Mouse (Mus musculus) neural tube, embryonic 13.5 days (tissue): Measurements from ENCODE around the gene Ctnnbip1. TPM values are rescaled to one million over a fixed set of nuclear protein-coding genes. Genes with fewer than 3 reads are reported as not detected.

Source experiments
- ATAC-seq: fragments of 200-750 bp; cut with Nextera tagmentation; 2 replicates; pipeline ENCODE4 v1.8.0; 2017; ENCODE audit warnings: low read depth, mild to moderate bottlenecking, moderate TSS enrichment, moderate library complexity
- H3K27ac ChIP-seq: fragments of 300-500 bp; sonication (generic); replicated peaks from 2 replicates; pipeline ENCODE4 v1.5.1; 2015; ENCODE audit warnings: moderate library complexity, mild to moderate bottlenecking, inconsistent platforms
- H3K27me3 ChIP-seq: fragments of 300-500 bp; sonication (generic); 2 replicates; pipeline ENCODE4 v1.6.1; 2015; ENCODE audit warnings: mild to moderate bottlenecking, inconsistent platforms
- H3K36me3 ChIP-seq: fragments of 300-500 bp; sonication (generic); 2 replicates; pipeline ENCODE4 v1.6.1; 2015; ENCODE audit warnings: mild to moderate bottlenecking, inconsistent platforms
- H3K4me1 ChIP-seq: fragments of 300-500 bp; sonication (generic); replicated peaks from 2 replicates; pipeline ENCODE4 v1.6.1; 2015; ENCODE audit warnings: inconsistent platforms
- H3K4me2 ChIP-seq: fragments of 300-500 bp; sonication (generic); 2 replicates; pipeline ENCODE4 v1.6.1; 2015; ENCODE audit warnings: inconsistent platforms, mild to moderate bottlenecking, moderate library complexity
- H3K4me3 ChIP-seq: fragments of 300-500 bp; sonication (generic); 2 replicates; pipeline ENCODE4 v1.5.1; 2015; ENCODE audit warnings: mild to moderate bottlenecking, inconsistent platforms
- H3K9ac ChIP-seq: fragments of 300-500 bp; sonication (generic); 2 replicates; pipeline ENCODE4 v1.6.1; 2015; ENCODE audit warnings: moderate library complexity, mild to moderate bottlenecking, inconsistent platforms
- H3K9me3 ChIP-seq: fragments of 300-500 bp; sonication (generic); 2 replicates; pipeline ENCODE4 v1.6.1; 2016; ENCODE audit warnings: inconsistent platforms
- WGBS: fragments of 180-500 bp; shearing (Covaris S2); methylation state at CpG from one replicate; pipeline ENCODE4 v1.1.7; 2015; 5-methylcytosine and 5-hydroxymethylcytosine counted together
- polyA plus RNA-seq: library from polyadenylated mRNA; unstranded; fragments of >200 nt; fragmentation: Nextera tagmentation; extraction: Ambion mirVana; gene quantifications from 2 replicates; pipeline ENCODE4 v1.2.1, GENCODE M21; 2015

The Ctnnbip1 gene
- 78.3 and 79.0 TPM in 2 replicates for polyA plus RNA-seq

DNA sequence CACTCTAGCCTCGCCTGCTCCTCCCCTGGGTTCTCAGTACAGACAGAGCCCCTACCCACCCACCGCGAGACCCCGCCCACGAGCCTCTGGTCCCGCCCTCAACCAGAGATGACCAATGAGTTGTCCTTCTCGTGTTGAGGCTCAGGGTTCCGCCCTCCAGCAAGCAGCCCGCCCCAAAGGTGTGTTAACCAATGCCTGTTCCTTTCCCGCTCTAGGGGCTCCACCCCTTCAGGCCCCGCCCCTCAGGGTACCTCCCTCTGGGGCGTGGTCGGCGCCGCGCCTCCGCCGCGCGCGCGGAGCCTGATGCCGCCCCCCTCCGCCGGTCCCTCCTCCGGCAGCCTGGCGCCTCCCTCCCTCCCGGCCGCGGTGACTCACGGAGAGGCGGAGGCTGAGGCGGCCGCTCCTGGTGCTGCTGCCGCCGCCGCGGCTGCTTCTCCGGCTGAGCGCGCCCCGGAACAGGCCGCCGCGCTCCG lies at the start of gene Ctnnbip1:
Gene Ctnnbip1 (plus strand): TSS at position 369 of the 473 bp plus-strand sequence.
- no peaks in the 10 kb centered on the region for H3K36me3 ChIP-seq
- peak within 1 kb of the TSS; percentile 73 for H3K27ac ChIP-seq
- 1% methylated on average over 43 of the region's 46 CpGs for WGBS
- H3K9ac ChIP-seq: peak within 1 kb of the TSS; percentile 91
- H3K4me1 ChIP-seq: peaks cover 27% of the 10 kb centered on the region
- peak within 1 kb of the TSS; percentile 85 for H3K4me3 ChIP-seq
- H3K4me2 ChIP-seq: peak within 1 kb of the TSS; percentile 90
- H3K9me3 ChIP-seq: no peaks in the 10 kb centered on the region
- H3K27me3 ChIP-seq: no peaks in the 10 kb centered on the region
- peak; percentile 99 for ATAC-seq

DNA sequence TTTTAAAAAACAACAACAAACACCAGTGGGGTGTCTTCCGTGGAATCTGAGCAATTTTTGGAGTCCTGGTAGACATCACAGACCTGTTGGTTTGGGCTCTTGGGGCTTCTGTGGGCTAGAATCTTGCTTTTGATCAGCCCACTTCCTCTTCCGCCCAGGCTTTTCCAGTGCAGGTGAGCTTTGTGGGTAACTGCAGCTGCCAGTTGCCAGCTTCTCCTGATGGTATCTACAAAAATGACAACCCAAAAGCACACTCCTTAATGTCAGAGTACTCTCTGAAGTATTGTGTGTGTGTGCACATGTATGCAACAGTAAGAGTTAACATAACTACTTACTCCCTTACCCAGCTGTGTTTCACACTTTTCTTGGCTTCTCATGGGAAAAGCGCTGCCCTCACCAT lies 48.5 kb upstream of the Ctnnbip1 start:
- ATAC-seq: no peak
- no peaks in the 10 kb centered on the region for H3K4me1 ChIP-seq
- H3K27me3 ChIP-seq: no peaks in the 10 kb centered on the region
- H3K9ac ChIP-seq: no peak overlapping the region
- 96% methylated on average over 3 of the region's 3 CpGs for WGBS
- no peak overlapping the region for H3K4me3 ChIP-seq
- no peak overlapping the region for H3K27ac ChIP-seq
- no peak overlapping the region for H3K4me2 ChIP-seq
- H3K36me3 ChIP-seq: peaks cover 35% of the 10 kb centered on the region
- H3K9me3 ChIP-seq: no peaks in the 10 kb centered on the region

DNA sequence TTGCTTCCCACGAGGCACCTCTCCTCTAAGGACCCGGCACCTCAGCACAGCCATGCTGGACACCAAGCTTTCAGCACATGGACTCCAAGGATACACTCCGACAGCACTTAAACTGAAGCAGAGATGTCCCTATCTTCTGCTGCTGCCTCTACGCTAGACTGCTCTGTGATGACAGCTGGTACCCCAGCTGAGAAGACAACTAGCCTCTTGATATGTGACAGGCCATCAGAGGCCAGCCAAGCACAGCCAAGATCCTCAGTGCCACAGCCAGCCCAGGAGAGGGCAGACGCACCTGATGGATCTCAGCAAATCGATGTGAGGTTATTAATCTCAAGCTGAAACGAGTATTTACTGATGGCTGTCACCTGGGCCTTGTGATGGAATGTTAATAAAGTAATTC lies 42.9 kb upstream of the Ctnnbip1 start:
- 79% methylated on average over 7 of the region's 7 CpGs for WGBS
- Histone ChIP-seq H3K4me2 (no peak overlapping the region), H3K9me3 (no peaks in the 10 kb centered on the region), H3K4me3 (no peak overlapping the region), H3K9ac (no peak overlapping the region), H3K36me3 (peaks cover 15% of the 10 kb centered on the region), H3K27ac (no peak overlapping the region), H3K4me1 (no peaks in the 10 kb centered on the region), H3K27me3 (no peaks in the 10 kb centered on the region)
- no peak for ATAC-seq

DNA sequence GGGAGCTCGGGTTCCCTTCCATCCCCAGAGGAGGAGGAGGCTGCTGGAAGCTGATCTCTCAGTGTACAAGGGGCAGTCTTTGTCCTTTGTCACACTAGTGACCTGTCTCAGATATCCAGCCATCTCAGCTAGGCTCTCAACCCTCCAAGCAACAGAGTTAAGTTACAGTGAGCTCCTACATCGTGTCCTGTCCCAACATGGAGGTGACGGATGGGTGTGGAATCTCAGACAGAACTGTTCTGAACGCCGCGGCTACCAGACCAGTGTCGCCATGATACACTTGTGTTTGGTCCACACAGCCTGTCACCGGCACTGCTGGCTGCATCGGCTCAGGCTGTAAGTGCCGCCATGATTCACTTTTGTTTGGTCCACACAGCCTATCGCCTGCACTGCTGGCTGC lies 41.0 kb upstream of the Ctnnbip1 start, which contains the start of gene Tmem274:
Gene Tmem274 (plus strand): TSS at position 301 of the 400 bp plus-strand sequence.
- no peaks in the 10 kb centered on the region for H3K9me3 ChIP-seq

GRCm38 (mm10) chr4:149484566-149484965 lies 33.5 kb upstream of the Ctnnbip1 start:
- Histone ChIP-seq H3K4me2 (peak overlapping the region; percentile 71), H3K4me1 (peaks cover 31% of the 10 kb centered on the region), H3K27me3 (no peaks in the 10 kb centered on the region), H3K36me3 (peaks cover 29% of the 10 kb centered on the region), H3K9ac (peak overlapping the region; percentile 79), H3K4me3 (peak overlapping the region; percentile 75), H3K9me3 (no peaks in the 10 kb centered on the region), H3K27ac (peak overlapping the region; percentile 70; the same call in 1 of the 2 replicates)
- 53% methylated on average over 3 of the region's 3 CpGs for WGBS
- ATAC-seq: peak; percentile 36; the same call in 1 of the 2 replicates

More for the DNA sequence above, 41.0 kb upstream of the Ctnnbip1 start, which contains the start of gene Tmem274:
- Histone ChIP-seq H3K9ac (no peak within 1 kb of the TSS), H3K4me3 (no peak within 1 kb of the TSS), H3K4me2 (no peak within 1 kb of the TSS), H3K4me1 (no peaks in the 10 kb centered on the region), H3K27ac (no peak within 1 kb of the TSS), H3K36me3 (peaks cover 14% of the 10 kb centered on the region), H3K27me3 (no peaks in the 10 kb centered on the region)
- ATAC-seq: no peak
- 84% methylated on average over 11 of the region's 11 CpGs for WGBS

DNA sequence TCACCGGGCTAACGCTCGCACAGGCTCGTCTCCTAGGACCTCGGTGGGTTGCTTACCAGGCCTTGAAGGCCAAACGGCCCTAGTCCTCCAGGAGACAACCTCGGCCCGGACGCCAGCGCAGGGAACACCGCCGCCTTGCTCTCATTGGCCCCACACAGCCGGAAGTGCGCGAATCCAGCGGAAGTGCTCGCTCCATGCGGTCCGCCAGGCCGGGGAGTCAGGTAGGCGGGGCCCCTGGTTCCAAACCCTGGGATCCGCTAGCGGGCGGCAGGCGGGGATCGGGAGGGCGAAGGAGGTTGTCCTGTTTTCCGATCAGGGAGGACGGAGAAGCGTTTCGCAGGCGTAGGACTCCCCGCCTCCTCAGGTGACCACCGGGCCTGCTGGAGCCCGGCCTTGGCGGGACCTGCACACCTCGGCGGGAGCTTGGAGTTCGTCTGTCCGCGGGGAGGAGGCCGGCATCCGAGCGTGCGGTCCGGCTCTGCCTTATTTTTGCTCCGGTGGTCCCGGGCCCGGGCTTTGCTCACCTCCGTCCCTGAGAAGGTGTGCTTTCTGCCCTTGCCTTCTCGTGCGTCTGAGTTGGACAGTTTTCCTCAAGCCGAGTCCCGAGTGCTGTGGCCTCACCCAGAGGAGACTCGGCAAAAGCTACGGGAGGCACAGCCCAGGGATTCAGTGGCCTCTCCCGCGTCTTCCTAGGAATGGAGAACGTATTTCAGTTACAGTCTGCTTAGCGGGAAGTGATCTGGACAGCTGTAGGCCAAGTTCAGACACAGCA lies 32.8 kb upstream of the Ctnnbip1 start, which contains the start of the genes Nmnat1 and Lzic:
Gene Nmnat1 (minus strand): TSS at position 150 of the 772 bp plus-strand sequence.
Gene Lzic (plus strand): TSS at position 177 of the 772 bp plus-strand sequence.
- Histone ChIP-seq H3K4me2 (peak within 1 kb of the TSS; percentile 71), H3K27ac (peak within 1 kb of the TSS; percentile 70), H3K9me3 (no peaks in the 10 kb centered on the region), H3K4me1 (peaks cover 31% of the 10 kb centered on the region), H3K9ac (peak within 1 kb of the TSS; percentile 79), H3K27me3 (no peaks in the 10 kb centered on the region), H3K36me3 (peaks cover 36% of the 10 kb centered on the region), H3K4me3 (peak within 1 kb of the TSS; percentile 75)
- WGBS: under 1% methylated on average over 60 of the region's 60 CpGs
- ATAC-seq: peak; percentile 98

GRCm38 (mm10) chr4:149485825-149486206 lies 32.2 kb upstream of the Ctnnbip1 start:
- Histone ChIP-seq H3K36me3 (peaks cover 40% of the 10 kb centered on the region), H3K9ac (peak overlapping the region; percentile 79), H3K27me3 (no peaks in the 10 kb centered on the region), H3K4me1 (peaks cover 31% of the 10 kb centered on the region), H3K9me3 (no peaks in the 10 kb centered on the region), H3K27ac (no peak overlapping the region; the same call in 1 of the 2 replicates), H3K4me3 (peak overlapping the region; percentile 75), H3K4me2 (peak overlapping the region; percentile 71)
- ATAC-seq: no peak; the same call in 1 of the 2 replicates
- WGBS: 1% methylated on average over 10 of the region's 10 CpGs

GRCm38 (mm10) chr4:149487729-149488128 lies 30.3 kb upstream of the Ctnnbip1 start:
- H3K27me3 ChIP-seq: no peaks in the 10 kb centered on the region
- H3K4me3 ChIP-seq: no peak overlapping the region
- 94% methylated on average over 12 of the region's 12 CpGs for WGBS
- peaks cover 57% of the 10 kb centered on the region for H3K36me3 ChIP-seq
- no peak overlapping the region for H3K4me2 ChIP-seq
- H3K9me3 ChIP-seq: no peaks in the 10 kb centered on the region; the same call in 1 of the 2 replicates
- peaks cover 31% of the 10 kb centered on the region for H3K4me1 ChIP-seq
- no peak for ATAC-seq
- no peak overlapping the region for H3K9ac ChIP-seq
- H3K27ac ChIP-seq: no peak overlapping the region

GRCm38 (mm10) chr4:149489415-149490240 lies 28.4 kb upstream of the Ctnnbip1 start:
- WGBS: 96% methylated on average over 14 of the region's 14 CpGs
- H3K9me3 ChIP-seq: no peaks in the 10 kb centered on the region; the same call in 1 of the 2 replicates
- no peak overlapping the region for H3K4me2 ChIP-seq
- no peak overlapping the region for H3K27ac ChIP-seq
- peaks cover 22% of the 10 kb centered on the region for H3K4me1 ChIP-seq
- H3K36me3 ChIP-seq: peaks cover 74% of the 10 kb centered on the region
- H3K4me3 ChIP-seq: no peak overlapping the region
- no peaks in the 10 kb centered on the region for H3K27me3 ChIP-seq
- no peak for ATAC-seq
- no peak overlapping the region for H3K9ac ChIP-seq

GRCm38 (mm10) chr4:149491151-149491550 lies 26.9 kb upstream of the Ctnnbip1 start:
- WGBS: 98% methylated on average over 3 of the region's 3 CpGs
- no peak for ATAC-seq
- H3K4me3 ChIP-seq: no peak overlapping the region
- no peak overlapping the region for H3K9ac ChIP-seq
- H3K4me2 ChIP-seq: no peak overlapping the region
- no peaks in the 10 kb centered on the region; the same call in 1 of the 2 replicates for H3K9me3 ChIP-seq
- no peak overlapping the region for H3K27ac ChIP-seq
- no peaks in the 10 kb centered on the region for H3K27me3 ChIP-seq
- H3K36me3 ChIP-seq: peaks cover 87% of the 10 kb centered on the region
- H3K4me1 ChIP-seq: peaks cover 20% of the 10 kb centered on the region

- Histone ChIP-seq H3K4me2 (no peak overlapping the region), H3K27ac (peak overlapping the region; percentile 67), H3K4me1 (peaks cover 15% of the 10 kb centered on the region), H3K4me3 (no peak overlapping the region), H3K9me3 (no peaks in the 10 kb centered on the region), H3K27me3 (no peaks in the 10 kb centered on the region), H3K9ac (no peak overlapping the region), H3K36me3 (peaks cover 81% of the 10 kb centered on the region)
- ATAC-seq: peak; percentile 63; the same call in 1 of the 2 replicates
- 10% methylated on average over 2 of the region's 2 CpGs for WGBS
These were observed 21.4 kb upstream of the Ctnnbip1 start for GRCm38 (mm10) chr4:149496612-149497011.
